Mouse (Mus musculus): Measurements from ENCODE around the gene Asic4. TPM values are rescaled to one million over a fixed set of nuclear protein-coding genes. Genes with fewer than 3 reads are reported as not detected.
A peak's percentile ranks its signal among the peaks of the same experiment; 100 is the strongest.

Gene Asic4
- polyA plus RNA-seq, 1 experiment from 2014 or later, result 0.06 TPM

DNA sequence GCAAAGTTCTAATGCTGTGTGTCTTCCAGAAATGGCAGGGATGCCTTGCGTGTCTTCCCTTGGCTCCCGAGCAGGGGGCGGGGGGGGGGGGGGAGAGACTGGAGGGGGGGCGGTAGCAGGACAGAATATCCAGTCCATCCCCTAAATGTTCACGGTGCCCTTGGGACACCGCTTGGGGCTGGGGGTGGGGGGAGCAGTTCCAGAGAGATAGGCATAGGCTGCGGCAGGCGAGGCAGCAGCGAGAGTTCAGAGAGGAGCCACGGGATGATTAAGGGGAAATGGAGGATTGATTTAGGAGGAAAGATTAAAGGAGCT lies 7.4 kb downstream of the Asic4 start:
- WGBS (ENCODE audit: insufficient replicate concordance), result 5% methylated on average over 9 of the region's 10 CpGs
- H3K27me3 ChIP-seq (ENCODE audit: control insufficient read depth, insufficient read depth, low read depth, low read length), result peaks cover 73% of the 10 kb centered on the region
- no peak overlapping the region for H3K4me3 ChIP-seq (ENCODE audit: low read depth, low read length)
- H3K9ac ChIP-seq (ENCODE audit: low read depth, low read length), result no peak overlapping the region
- H3K36me3 ChIP-seq (ENCODE audit: control insufficient read depth, insufficient read depth), result no peaks in the 10 kb centered on the region
- no peak overlapping the region for H3K4me2 ChIP-seq (ENCODE audit: low read depth, low read length)
- H3K4me1 ChIP-seq (ENCODE audit: control insufficient read depth, low read depth, low read length), result peaks cover 13% of the 10 kb centered on the region
- no peak for ATAC-seq (ENCODE audit: low read depth)
- no peaks in the 10 kb centered on the region for H3K9me3 ChIP-seq (replicated peaks; ENCODE audit: control insufficient read depth, low read length)
- H3K27ac ChIP-seq (ENCODE audit: low read length), result no peak overlapping the region

DNA sequence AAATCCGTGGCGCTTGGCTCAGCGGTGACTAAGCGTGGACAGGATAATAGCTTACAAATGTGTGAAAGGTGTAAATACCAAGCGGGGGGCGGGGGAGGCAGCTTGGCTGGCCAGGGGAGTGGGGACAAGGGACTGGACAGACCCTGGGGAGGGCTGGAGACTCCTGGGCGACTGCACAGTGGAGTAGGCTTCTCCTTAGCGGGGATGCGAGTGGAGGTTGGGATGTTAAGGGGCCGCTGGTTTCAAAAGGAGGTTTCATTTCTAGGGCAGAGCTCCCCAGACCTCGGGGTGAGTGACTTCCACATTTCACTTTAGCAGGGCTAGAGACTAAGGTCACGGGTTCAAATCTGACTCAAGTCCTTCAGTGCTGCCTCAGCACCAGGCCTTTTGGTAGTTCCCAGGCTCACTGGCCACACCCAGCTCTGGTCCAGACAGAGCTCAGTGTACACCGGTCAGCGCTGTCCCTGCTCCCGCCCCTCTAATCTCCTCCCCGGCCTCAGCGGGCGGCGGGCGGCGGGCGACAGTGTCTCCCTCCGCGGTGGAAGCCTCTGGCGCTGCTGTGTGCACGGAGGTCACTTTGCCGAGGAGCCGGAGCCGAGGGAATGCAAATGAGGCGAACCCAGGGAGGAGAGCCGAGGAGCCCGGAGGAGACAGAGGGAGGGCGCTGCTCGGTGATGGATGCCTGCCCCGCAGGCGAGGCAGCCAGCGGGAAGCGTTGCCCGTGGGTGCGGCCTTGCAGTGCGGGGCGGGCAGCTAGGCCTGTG lies 8.0 kb downstream of the Asic4 start:
- 4% methylated on average over 42 of the region's 42 CpGs for WGBS (ENCODE audit: insufficient replicate concordance)
- H3K27me3 ChIP-seq (ENCODE audit: control insufficient read depth, insufficient read depth, low read depth, low read length), result peaks cover 68% of the 10 kb centered on the region
- ATAC-seq (ENCODE audit: low read depth), result peak; percentile 39; the same call in 1 of the 2 replicates

DNA sequence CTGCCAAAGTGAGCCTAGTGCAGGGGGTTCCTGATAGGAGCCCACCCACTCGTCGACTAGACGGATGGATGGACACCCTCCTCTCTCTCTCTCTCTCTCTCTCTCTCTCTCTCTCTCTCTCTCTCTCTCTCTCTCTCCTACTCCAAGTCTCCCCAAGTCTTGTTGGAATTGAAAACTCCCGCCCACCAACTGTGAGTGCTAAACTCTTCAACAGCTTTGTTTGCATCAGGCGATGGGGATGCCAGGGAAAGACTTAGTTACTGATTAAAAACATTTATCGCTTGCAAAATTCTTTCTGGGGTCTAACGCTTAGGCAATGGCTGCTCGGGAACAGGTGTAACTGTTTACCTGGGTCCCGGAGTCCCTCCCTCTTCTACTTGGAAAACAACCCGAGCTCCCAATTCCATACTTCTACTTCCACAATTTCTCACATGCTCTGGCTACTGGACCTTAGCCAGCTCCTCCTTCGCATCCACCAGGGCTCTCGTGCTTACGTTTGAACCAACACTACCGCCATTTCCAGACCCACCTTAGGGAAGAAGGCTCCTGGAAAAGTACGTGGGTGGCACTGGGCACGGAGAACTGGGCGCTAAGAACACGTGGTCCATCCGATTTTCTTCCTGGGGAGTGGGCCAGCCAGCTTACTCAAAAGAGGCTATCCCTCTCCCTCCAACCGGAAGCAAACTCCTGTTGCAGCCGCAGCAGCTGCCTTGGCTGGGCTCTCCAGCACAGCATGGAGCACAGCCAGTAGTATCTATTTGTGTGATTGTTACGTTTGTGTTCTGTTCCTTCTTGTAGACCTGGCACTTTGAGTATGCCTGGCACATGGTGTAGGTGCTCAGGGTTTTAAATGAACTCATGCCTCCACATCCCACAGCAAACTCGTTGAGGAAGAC lies 8.8 kb downstream of the Asic4 start:
- Histone ChIP-seq H3K9ac (ENCODE audit: low read depth, low read length) (no peak overlapping the region; the same call in 1 of the 2 replicates), H3K36me3 (ENCODE audit: control insufficient read depth, insufficient read depth) (no peaks in the 10 kb centered on the region), H3K9me3 (replicated peaks; ENCODE audit: control insufficient read depth, low read length) (no peaks in the 10 kb centered on the region), H3K4me2 (ENCODE audit: low read depth, low read length) (peak overlapping the region; percentile 50), H3K4me1 (ENCODE audit: control insufficient read depth, low read depth, low read length) (peaks cover 26% of the 10 kb centered on the region), H3K27ac (ENCODE audit: low read length) (no peak overlapping the region; the same call in 1 of the 2 replicates), H3K4me3 (ENCODE audit: low read depth, low read length) (peak overlapping the region; percentile 26), H3K27me3 (ENCODE audit: control insufficient read depth, insufficient read depth, low read depth, low read length) (peaks cover 60% of the 10 kb centered on the region)
- ATAC-seq (ENCODE audit: low read depth), result no peak
- 12% methylated on average over 23 of the region's 23 CpGs for WGBS (ENCODE audit: insufficient replicate concordance)

More for the DNA sequence above, 8.0 kb downstream of the Asic4 start:
- H3K4me2 ChIP-seq (ENCODE audit: low read depth, low read length), result peak overlapping the region; percentile 50
- no peaks in the 10 kb centered on the region for H3K36me3 ChIP-seq (ENCODE audit: control insufficient read depth, insufficient read depth)
- no peak overlapping the region for H3K9ac ChIP-seq (ENCODE audit: low read depth, low read length)
- peaks cover 18% of the 10 kb centered on the region for H3K4me1 ChIP-seq (ENCODE audit: control insufficient read depth, low read depth, low read length)
- H3K27ac ChIP-seq (ENCODE audit: low read length), result no peak overlapping the region
- no peaks in the 10 kb centered on the region for H3K9me3 ChIP-seq (replicated peaks; ENCODE audit: control insufficient read depth, low read length)
- peak overlapping the region; percentile 26 for H3K4me3 ChIP-seq (ENCODE audit: low read depth, low read length)

DNA sequence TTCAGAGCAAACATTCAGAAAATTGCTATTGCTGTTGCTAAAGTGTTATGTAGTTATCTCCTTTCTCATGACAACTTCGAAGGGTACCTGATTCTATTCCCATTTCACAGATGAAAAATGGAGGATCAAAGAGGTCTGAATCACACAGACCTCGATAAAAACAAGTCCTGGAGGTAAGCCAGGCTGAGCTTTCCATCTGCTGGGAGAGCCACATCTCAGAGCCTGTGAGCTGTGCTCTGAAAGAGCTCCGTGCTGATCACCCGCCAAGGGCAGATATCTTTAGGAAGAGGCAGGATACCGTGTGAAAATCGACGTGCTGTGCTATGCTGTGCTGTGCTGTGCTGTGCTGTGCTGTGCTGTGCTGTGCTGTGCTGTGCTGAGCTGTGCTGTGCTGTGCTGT lies 10.1 kb downstream of the Asic4 start:
- Histone ChIP-seq H3K9ac (ENCODE audit: low read depth, low read length) (no peak overlapping the region), H3K4me1 (ENCODE audit: control insufficient read depth, low read depth, low read length) (peaks cover 36% of the 10 kb centered on the region), H3K27me3 (ENCODE audit: control insufficient read depth, insufficient read depth, low read depth, low read length) (peaks cover 49% of the 10 kb centered on the region), H3K4me2 (ENCODE audit: low read depth, low read length) (no peak overlapping the region), H3K36me3 (ENCODE audit: control insufficient read depth, insufficient read depth) (no peaks in the 10 kb centered on the region), H3K9me3 (replicated peaks; ENCODE audit: control insufficient read depth, low read length) (no peaks in the 10 kb centered on the region), H3K4me3 (ENCODE audit: low read depth, low read length) (no peak overlapping the region), H3K27ac (ENCODE audit: low read length) (no peak overlapping the region)
- no peak for ATAC-seq (ENCODE audit: low read depth)
- 38% methylated on average over 7 of the region's 7 CpGs for WGBS (ENCODE audit: insufficient replicate concordance)

DNA sequence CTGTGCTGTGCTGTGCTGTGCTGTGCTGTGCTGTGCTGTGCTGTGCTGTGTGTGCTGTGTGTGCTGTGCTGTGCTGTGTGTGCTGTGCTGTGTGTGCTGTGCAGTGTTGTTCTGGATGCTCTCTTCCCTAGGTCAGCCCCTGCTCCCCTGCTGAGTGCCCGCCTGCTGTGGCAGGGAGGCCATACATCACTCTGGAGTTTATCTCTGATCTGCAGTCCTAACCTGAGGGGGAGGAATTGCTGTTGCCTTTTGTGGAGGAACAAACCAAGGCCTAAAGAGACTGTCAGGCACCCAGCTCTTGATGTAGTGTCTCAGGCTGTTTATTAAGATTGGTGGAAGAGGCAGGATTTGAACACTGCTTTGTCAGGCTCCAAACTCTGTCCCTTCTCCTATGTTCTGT lies 12.4 kb downstream of the Asic4 start:
- Histone ChIP-seq H3K9ac (ENCODE audit: low read depth, low read length) (no peak overlapping the region; the same call in 1 of the 2 replicates), H3K36me3 (ENCODE audit: control insufficient read depth, insufficient read depth) (no peaks in the 10 kb centered on the region)
- peak; percentile 76 for ATAC-seq (ENCODE audit: low read depth)

DNA sequence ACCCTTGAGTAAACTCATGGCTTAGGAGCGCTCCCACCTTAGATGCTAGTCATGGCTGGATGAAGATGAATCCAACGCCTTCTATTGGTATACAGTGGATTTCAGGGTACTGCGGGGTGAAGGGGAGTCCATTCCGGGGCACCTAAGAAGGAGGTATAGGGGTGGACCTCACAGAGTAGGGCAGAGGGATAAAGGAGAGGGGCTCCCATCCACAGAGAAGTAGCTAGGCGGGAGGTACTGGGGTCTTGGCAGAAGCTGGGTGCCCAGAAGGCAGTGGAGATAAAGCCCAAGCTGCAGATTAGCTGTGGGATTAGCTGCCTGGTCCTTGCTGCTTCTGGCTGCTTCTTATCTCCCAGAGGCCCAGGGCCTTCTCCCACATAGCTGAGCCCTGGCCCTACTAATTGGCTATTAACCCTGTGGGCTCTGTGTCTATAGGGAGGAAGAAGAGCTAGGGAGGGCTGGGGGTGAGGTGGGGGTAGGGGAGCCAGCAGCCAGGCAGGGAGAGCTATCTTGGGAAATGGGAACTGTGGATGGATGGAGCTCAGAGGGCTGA lies 13.5 kb downstream of the Asic4 start:
- 43% methylated on average over 5 of the region's 5 CpGs for WGBS (ENCODE audit: insufficient replicate concordance)

More for the DNA sequence above, 12.4 kb downstream of the Asic4 start:
- WGBS (ENCODE audit: insufficient replicate concordance), result 25% methylated on average over 1 of the region's 1 CpGs
- Histone ChIP-seq H3K4me3 (ENCODE audit: low read depth, low read length) (no peak overlapping the region), H3K4me2 (ENCODE audit: low read depth, low read length) (peak overlapping the region; percentile 37), H3K9me3 (replicated peaks; ENCODE audit: control insufficient read depth, low read length) (no peaks in the 10 kb centered on the region), H3K4me1 (ENCODE audit: control insufficient read depth, low read depth, low read length) (peaks cover 36% of the 10 kb centered on the region), H3K27me3 (ENCODE audit: control insufficient read depth, insufficient read depth, low read depth, low read length) (peaks cover 41% of the 10 kb centered on the region), H3K27ac (ENCODE audit: low read length) (peak overlapping the region; percentile 62)

DNA sequence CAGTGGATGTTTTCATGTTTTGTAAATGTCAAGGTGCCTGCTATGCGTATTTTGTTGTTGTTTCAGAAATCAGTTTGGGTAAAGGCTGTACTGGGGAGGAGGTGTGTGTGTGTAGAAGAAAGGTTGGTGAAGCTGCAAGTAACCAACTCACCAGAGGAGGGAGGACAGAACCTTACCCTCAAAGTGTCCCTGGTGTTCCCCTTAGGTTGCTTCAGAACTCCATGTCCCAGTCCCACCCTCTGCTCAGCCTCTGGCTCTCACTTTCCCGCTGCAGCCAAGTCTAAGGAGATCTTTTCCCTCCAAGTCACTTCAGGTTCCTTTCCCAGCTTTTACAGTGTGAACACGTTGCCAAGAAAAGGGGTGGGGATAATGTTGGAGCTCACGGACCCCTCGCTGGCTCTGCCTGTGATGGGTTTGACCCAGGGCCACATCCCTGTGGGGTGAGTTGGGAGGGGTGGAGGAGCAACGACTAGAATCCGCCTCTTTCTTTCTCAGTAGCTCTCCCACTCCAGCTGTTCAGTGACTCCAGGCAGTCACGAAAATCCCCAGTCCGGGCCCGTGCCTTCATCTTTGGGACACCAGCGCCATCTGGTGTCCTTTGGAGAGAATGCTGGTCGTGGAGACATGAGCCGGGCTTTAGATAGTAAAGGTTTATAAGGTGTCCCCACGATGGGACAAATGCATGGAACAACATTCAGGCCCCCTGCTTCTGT lies 17.1 kb downstream of the Asic4 start:
- WGBS (ENCODE audit: insufficient replicate concordance), result 8% methylated on average over 14 of the region's 14 CpGs
- no peaks in the 10 kb centered on the region for H3K9me3 ChIP-seq (replicated peaks; ENCODE audit: control insufficient read depth, low read length)
- peaks cover 29% of the 10 kb centered on the region for H3K4me1 ChIP-seq (ENCODE audit: control insufficient read depth, low read depth, low read length)
- ATAC-seq (ENCODE audit: low read depth), result peak; percentile 22; the same call in 1 of the 2 replicates
- no peak overlapping the region for H3K4me3 ChIP-seq (ENCODE audit: low read depth, low read length)
- H3K9ac ChIP-seq (ENCODE audit: low read depth, low read length), result no peak overlapping the region
- H3K27me3 ChIP-seq (ENCODE audit: control insufficient read depth, insufficient read depth, low read depth, low read length), result peaks cover 31% of the 10 kb centered on the region
- H3K36me3 ChIP-seq (ENCODE audit: control insufficient read depth, insufficient read depth), result no peaks in the 10 kb centered on the region
- H3K4me2 ChIP-seq (ENCODE audit: low read depth, low read length), result no peak overlapping the region
- H3K27ac ChIP-seq (ENCODE audit: low read length), result no peak overlapping the region

More for the DNA sequence above, 13.5 kb downstream of the Asic4 start:
- Histone ChIP-seq H3K9ac (ENCODE audit: low read depth, low read length) (peak overlapping the region; percentile 48), H3K4me3 (ENCODE audit: low read depth, low read length) (0 out of 2 replicates have a peak overlapping the region, but pooled peaks have one; percentile 19), H3K9me3 (replicated peaks; ENCODE audit: control insufficient read depth, low read length) (no peaks in the 10 kb centered on the region), H3K36me3 (ENCODE audit: control insufficient read depth, insufficient read depth) (no peaks in the 10 kb centered on the region), H3K27me3 (ENCODE audit: control insufficient read depth, insufficient read depth, low read depth, low read length) (peaks cover 33% of the 10 kb centered on the region), H3K27ac (ENCODE audit: low read length) (peak overlapping the region; percentile 62), H3K4me1 (ENCODE audit: control insufficient read depth, low read depth, low read length) (peaks cover 29% of the 10 kb centered on the region), H3K4me2 (ENCODE audit: low read depth, low read length) (peak overlapping the region; percentile 55)
- peak; percentile 85 for ATAC-seq (ENCODE audit: low read depth)

DNA sequence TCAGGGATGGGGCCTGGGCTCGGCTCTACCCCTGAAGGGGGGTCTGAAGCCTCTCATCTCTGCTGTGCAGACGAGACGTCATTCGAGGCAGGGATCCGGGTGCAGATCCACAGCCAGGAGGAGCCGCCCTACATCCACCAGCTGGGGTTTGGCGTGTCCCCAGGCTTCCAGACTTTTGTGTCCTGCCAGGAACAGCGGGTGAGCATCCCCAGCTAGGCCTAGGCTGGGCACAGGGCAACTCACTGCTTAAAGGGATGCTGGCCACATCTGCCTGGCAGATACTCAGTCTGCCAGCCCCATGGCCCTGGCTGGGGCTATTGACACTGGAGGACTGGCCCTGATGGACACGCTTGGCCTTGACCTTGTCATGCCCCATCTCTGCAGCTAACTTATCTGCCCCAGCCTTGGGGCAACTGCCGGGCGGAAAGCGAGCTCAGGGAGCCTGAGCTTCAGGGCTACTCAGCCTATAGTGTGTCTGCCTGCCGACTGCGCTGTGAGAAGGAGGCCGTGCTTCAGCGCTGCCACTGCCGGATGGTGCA lies 19.1 kb downstream of the Asic4 start:
- Histone ChIP-seq H3K9ac (ENCODE audit: low read depth, low read length) (no peak overlapping the region), H3K4me3 (ENCODE audit: low read depth, low read length) (no peak overlapping the region), H3K27ac (ENCODE audit: low read length) (no peak overlapping the region), H3K9me3 (replicated peaks; ENCODE audit: control insufficient read depth, low read length) (no peaks in the 10 kb centered on the region), H3K4me1 (ENCODE audit: control insufficient read depth, low read depth, low read length) (peaks cover 10% of the 10 kb centered on the region), H3K4me2 (ENCODE audit: low read depth, low read length) (no peak overlapping the region), H3K27me3 (ENCODE audit: control insufficient read depth, insufficient read depth, low read depth, low read length) (peaks cover 33% of the 10 kb centered on the region), H3K36me3 (ENCODE audit: control insufficient read depth, insufficient read depth) (no peaks in the 10 kb centered on the region)
- ATAC-seq (ENCODE audit: low read depth), result no peak
- 63% methylated on average over 17 of the region's 17 CpGs for WGBS (ENCODE audit: insufficient replicate concordance)
